Mouse (Mus musculus): ENCODE results near the gene Tmbim6. TPM values are rescaled to one million over a fixed set of nuclear protein-coding genes. Genes with fewer than 3 reads are reported as not detected.
"Not testable (repeated sequence)": the region's sequence is repeated elsewhere in the genome, so short reads cannot be mapped to it uniquely, and the experiment has no call there.

Gene Tmbim6
- total RNA-seq, 2 experiments from 2014 or later: 204 to 339 TPM

- no peak for ATAC-seq (replicated peaks; ENCODE audit: low FRiP score, poor library complexity, severe bottlenecking)
Observed at GRCm38 (mm10) chr15:99376240-99376639, 16.4 kb upstream of the Tmbim6 start.

- no peak for ATAC-seq (replicated peaks; ENCODE audit: low FRiP score, poor library complexity, severe bottlenecking)
Observed at GRCm38 (mm10) chr15:99382893-99383292, 9.8 kb upstream of the Tmbim6 start.

GRCm38 (mm10) chr15:99384071-99384470 lies 8.6 kb upstream of the Tmbim6 start:
- ATAC-seq (replicated peaks; ENCODE audit: low FRiP score, poor library complexity, severe bottlenecking): no peak

- ATAC-seq (replicated peaks; ENCODE audit: low FRiP score, poor library complexity, severe bottlenecking): not testable (repeated sequence)
Observed at GRCm38 (mm10) chr15:99386110-99386509, 6.6 kb upstream of the Tmbim6 start.

- no peak for ATAC-seq (replicated peaks; ENCODE audit: low FRiP score, poor library complexity, severe bottlenecking)
Observed at GRCm38 (mm10) chr15:99386796-99387195, 5.9 kb upstream of the Tmbim6 start.

GRCm38 (mm10) chr15:99387976-99388375 lies 4.7 kb upstream of the Tmbim6 start:
- ATAC-seq (replicated peaks; ENCODE audit: low FRiP score, poor library complexity, severe bottlenecking): no peak

GRCm38 (mm10) chr15:99390472-99391401 lies 1.9 kb upstream of the Tmbim6 start:
- ATAC-seq (replicated peaks; ENCODE audit: low FRiP score, poor library complexity, severe bottlenecking): no peak

- no peak for ATAC-seq (replicated peaks; ENCODE audit: low FRiP score, poor library complexity, severe bottlenecking)
Observed at GRCm38 (mm10) chr15:99391975-99392374, 707 bp upstream of the Tmbim6 start.

- peak; percentile 65 for ATAC-seq (replicated peaks; ENCODE audit: low FRiP score, poor library complexity, severe bottlenecking)
Observed at GRCm38 (mm10) chr15:99393386-99394252, 937 bp downstream of the Tmbim6 start.

- ATAC-seq (replicated peaks; ENCODE audit: low FRiP score, poor library complexity, severe bottlenecking): no peak
Observed at GRCm38 (mm10) chr15:99396462-99396861, 3.8 kb downstream of the Tmbim6 start.

GRCm38 (mm10) chr15:99396875-99397274 lies 4.2 kb downstream of the Tmbim6 start:
- ATAC-seq (replicated peaks; ENCODE audit: low FRiP score, poor library complexity, severe bottlenecking): no peak

- ATAC-seq (replicated peaks; ENCODE audit: low FRiP score, poor library complexity, severe bottlenecking): no peak
Observed at GRCm38 (mm10) chr15:99397622-99398021, 4.9 kb downstream of the Tmbim6 start.

GRCm38 (mm10) chr15:99399503-99400245 lies 7.0 kb downstream of the Tmbim6 start:
- no peak for ATAC-seq (replicated peaks; ENCODE audit: low FRiP score, poor library complexity, severe bottlenecking)

GRCm38 (mm10) chr15:99400602-99401001 lies 7.9 kb downstream of the Tmbim6 start:
- no peak for ATAC-seq (replicated peaks; ENCODE audit: low FRiP score, poor library complexity, severe bottlenecking)

- ATAC-seq (replicated peaks; ENCODE audit: low FRiP score, poor library complexity, severe bottlenecking): no peak
Observed at GRCm38 (mm10) chr15:99403159-99403889, 10.6 kb downstream of the Tmbim6 start.

GRCm38 (mm10) chr15:99405150-99405549 lies 12.5 kb downstream of the Tmbim6 start:
- ATAC-seq (replicated peaks; ENCODE audit: low FRiP score, poor library complexity, severe bottlenecking): no peak

- ATAC-seq (replicated peaks; ENCODE audit: low FRiP score, poor library complexity, severe bottlenecking): no peak
Observed at GRCm38 (mm10) chr15:99406986-99407570, 14.4 kb downstream of the Tmbim6 start.

- ATAC-seq (replicated peaks; ENCODE audit: low FRiP score, poor library complexity, severe bottlenecking): no peak
Observed at GRCm38 (mm10) chr15:99408845-99409244, 16.2 kb downstream of the Tmbim6 start.

GRCm38 (mm10) chr15:99411747-99412146 lies 19.1 kb downstream of the Tmbim6 start:
- no peak for ATAC-seq (replicated peaks; ENCODE audit: low FRiP score, poor library complexity, severe bottlenecking)
